ENCODE assay signal across 9 mouse cellular contexts in the genomic region with DNA sequence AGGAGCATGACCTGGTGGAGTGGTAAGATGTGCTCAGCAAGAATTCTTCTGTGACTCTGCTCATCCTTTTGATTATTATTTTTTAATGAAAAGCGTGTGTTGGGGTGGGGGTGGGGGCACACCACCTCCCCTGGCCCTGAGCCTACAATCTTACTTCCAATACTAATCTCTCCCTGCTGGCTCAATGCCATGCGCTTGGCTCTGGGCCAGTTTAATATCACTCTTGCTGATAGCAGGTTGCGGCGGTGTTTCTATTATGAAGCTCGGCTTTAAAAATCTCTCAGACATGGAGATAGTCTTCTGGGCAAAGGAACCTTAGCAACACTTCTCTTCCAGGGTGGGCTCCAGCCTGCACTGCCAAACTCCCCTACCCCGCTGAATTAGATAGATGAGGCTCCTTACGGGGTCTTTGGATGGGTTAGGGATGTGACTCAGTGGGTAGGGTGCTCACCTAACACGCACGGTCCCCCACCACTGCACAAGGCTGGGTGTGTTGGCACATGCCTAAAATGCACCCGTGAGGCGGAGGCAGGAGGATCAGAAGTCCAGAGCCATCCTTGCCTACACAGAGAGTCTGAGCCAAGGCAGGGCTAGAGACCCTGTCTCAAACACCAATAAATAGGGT.
A peak's percentile ranks its signal among the peaks of the same experiment; 100 is the strongest.
DNase-seq lines count a peak whose midpoint lies in the region; ATAC-seq and TF ChIP-seq lines count a peak whose summit lies in the region.
"Had no signal": no experiment of that assay in that cellular context is flagged by ENCODE, and none has a peak within 500 bp of the region (broad histone marks: within the 10 kb centered on the region; RNA-seq: fewer than 3 reads in every experiment).

No protein-coding gene starts in this region.

- no peak overlapping the region for H3K4me3 ChIP-seq in forebrain, embryonic 10.5 days
- no peak overlapping the region for H3K4me3 ChIP-seq in forebrain, embryonic 11.5 days (ENCODE audit: low read depth, low read length)
- H3K4me3 ChIP-seq in midbrain, embryonic 13.5 days (replicated peaks), result no peak overlapping the region
- no peak overlapping the region for H3K4me3 ChIP-seq in midbrain, embryonic 11.5 days (ENCODE audit: low read depth, low read length)
- no peak overlapping the region for H3K4me3 ChIP-seq in heart, embryonic 12.5 days
- H3K4me3 ChIP-seq in midbrain, postnatal 0 days (ENCODE audit: low read depth, low read length), result no peak overlapping the region

- TF ChIP-seq CTCF in midbrain, postnatal 0 days (IDR thresholded peaks at IDR 0.05), result no peak

- ATAC-seq in forebrain, embryonic 11.5 days (replicated peaks; ENCODE audit: low FRiP score), result no peak
- peak; percentile 63; the same call in 1 of the 2 replicates for ATAC-seq in midbrain, embryonic 13.5 days
- no peak for ATAC-seq in midbrain, embryonic 11.5 days (ENCODE audit: low FRiP score)
- ATAC-seq in heart, embryonic 12.5 days (ENCODE audit: insufficient number of reproducible peaks, low FRiP score), result peak; percentile 19; the same call in 1 of the 2 replicates
- no peak for ATAC-seq in midbrain, postnatal 0 days (ENCODE audit: low FRiP score)

- H3K4me2 ChIP-seq in forebrain, embryonic 11.5 days (ENCODE audit: low read depth, low read length, severe bottlenecking), result no peak overlapping the region
- no peak overlapping the region for H3K4me2 ChIP-seq in midbrain, embryonic 13.5 days (replicated peaks)
- H3K4me2 ChIP-seq in midbrain, embryonic 11.5 days, result no peak overlapping the region
- H3K4me2 ChIP-seq in heart, embryonic 12.5 days, result peak overlapping the region; percentile 26
- H3K4me2 ChIP-seq in midbrain, postnatal 0 days (ENCODE audit: low read depth, low read length, poor library complexity, severe bottlenecking), result no peak overlapping the region

- H3K4me1 ChIP-seq in forebrain, embryonic 10.5 days, result peaks cover 33% of the 10 kb centered on the region
- H3K4me1 ChIP-seq in forebrain, embryonic 11.5 days (replicated peaks; ENCODE audit: control insufficient read depth, insufficient read depth, low read length), result no peaks in the 10 kb centered on the region
- H3K4me1 ChIP-seq in midbrain, embryonic 13.5 days (replicated peaks), result peaks cover 18% of the 10 kb centered on the region
- no peaks in the 10 kb centered on the region for H3K4me1 ChIP-seq in midbrain, embryonic 11.5 days (ENCODE audit: control insufficient read depth, insufficient read depth, low read length)
- H3K4me1 ChIP-seq in heart, embryonic 12.5 days (replicated peaks), result peaks cover 45% of the 10 kb centered on the region
- no peaks in the 10 kb centered on the region for H3K4me1 ChIP-seq in midbrain, postnatal 0 days (ENCODE audit: insufficient read depth, low read length)

- peaks cover 6% of the 10 kb centered on the region for H3K27me3 ChIP-seq in forebrain, embryonic 10.5 days (ENCODE audit: poor library complexity, severe bottlenecking)
- no peaks in the 10 kb centered on the region for H3K27me3 ChIP-seq in forebrain, embryonic 11.5 days (ENCODE audit: control insufficient read depth, insufficient read depth, low read length)
- H3K27me3 ChIP-seq in midbrain, embryonic 13.5 days, result no peaks in the 10 kb centered on the region
- no peaks in the 10 kb centered on the region for H3K27me3 ChIP-seq in midbrain, embryonic 11.5 days (ENCODE audit: control insufficient read depth, insufficient read depth, low read length)
- H3K27me3 ChIP-seq in heart, embryonic 12.5 days (replicated peaks), result no peaks in the 10 kb centered on the region
- H3K27me3 ChIP-seq in midbrain, postnatal 0 days (ENCODE audit: insufficient read depth, low read length), result no peaks in the 10 kb centered on the region

- DNase-seq in forebrain, embryonic 10.5 days (ENCODE audit: extremely low spot score, low spot score), result no peak
- no peak for DNase-seq in forebrain, embryonic 11.5 days (ENCODE audit: low spot score)
- no peak for DNase-seq in midbrain, embryonic 11.5 days (ENCODE audit: low spot score, missing footprints)
- peak; percentile 76 for DNase-seq in midbrain, postnatal 0 days (ENCODE audit: low spot score)
- DNase-seq in frontal cortex, postnatal 36 days (ENCODE audit: low spot score in 2 of 2), result no peak
- DNase-seq in thymus, postnatal 25 days, result no peak

- H3K9me3 ChIP-seq in forebrain, embryonic 10.5 days, result peaks cover 11% of the 10 kb centered on the region; the same call in 1 of the 2 replicates
- peaks cover 4% of the 10 kb centered on the region; the same call in 1 of the 2 replicates for H3K9me3 ChIP-seq in forebrain, embryonic 11.5 days (ENCODE audit: control insufficient read depth, low read length)
- peaks cover 4% of the 10 kb centered on the region; the same call in 1 of the 2 replicates for H3K9me3 ChIP-seq in midbrain, embryonic 13.5 days
- 0 out of 2 replicates have a peak, but pooled peaks cover 3% of the 10 kb centered on the region for H3K9me3 ChIP-seq in midbrain, embryonic 11.5 days (ENCODE audit: control insufficient read depth, low read length)
- H3K9me3 ChIP-seq in heart, embryonic 12.5 days (replicated peaks), result peaks cover 7% of the 10 kb centered on the region; the same call in 1 of the 2 replicates
- H3K9me3 ChIP-seq in midbrain, postnatal 0 days (ENCODE audit: low read length), result 0 out of 2 replicates have a peak, but pooled peaks cover 2% of the 10 kb centered on the region

- no peak overlapping the region for H3K9ac ChIP-seq in forebrain, embryonic 11.5 days (ENCODE audit: low read length)
- no peak overlapping the region for H3K9ac ChIP-seq in midbrain, embryonic 13.5 days (replicated peaks)
- no peak overlapping the region for H3K9ac ChIP-seq in midbrain, embryonic 11.5 days (ENCODE audit: low read length)
- no peak overlapping the region for H3K9ac ChIP-seq in heart, embryonic 12.5 days
- no peak overlapping the region for H3K9ac ChIP-seq in midbrain, postnatal 0 days (replicated peaks; ENCODE audit: low read length, poor library complexity, severe bottlenecking)

- WGBS in forebrain, embryonic 10.5 days, result 95% methylated on average over 11 of the region's 11 CpGs
- 86% methylated on average over 11 of the region's 11 CpGs for WGBS in forebrain, embryonic 11.5 days
- 79% methylated on average over 11 of the region's 11 CpGs for WGBS in midbrain, embryonic 13.5 days
- 92% methylated on average over 11 of the region's 11 CpGs for WGBS in midbrain, embryonic 11.5 days
- 53% methylated on average over 11 of the region's 11 CpGs for WGBS in heart, embryonic 12.5 days
- 70% methylated on average over 11 of the region's 11 CpGs for WGBS in midbrain, postnatal 0 days

- peaks cover 16% of the 10 kb centered on the region for H3K36me3 ChIP-seq in forebrain, embryonic 10.5 days (replicated peaks)
- no peaks in the 10 kb centered on the region for H3K36me3 ChIP-seq in forebrain, embryonic 11.5 days (ENCODE audit: control insufficient read depth, insufficient read depth, low read length)
- H3K36me3 ChIP-seq in midbrain, embryonic 13.5 days, result peaks cover 4% of the 10 kb centered on the region; the same call in 1 of the 2 replicates
- H3K36me3 ChIP-seq in midbrain, embryonic 11.5 days (ENCODE audit: control insufficient read depth, insufficient read depth, low read length), result no peaks in the 10 kb centered on the region
- H3K36me3 ChIP-seq in heart, embryonic 12.5 days, result no peaks in the 10 kb centered on the region
- no peaks in the 10 kb centered on the region for H3K36me3 ChIP-seq in midbrain, postnatal 0 days (ENCODE audit: insufficient read depth, low read length)

- H3K27ac ChIP-seq in forebrain, embryonic 10.5 days, result 0 out of 2 replicates have a peak overlapping the region, but pooled peaks have one; percentile 25
- H3K27ac ChIP-seq in forebrain, embryonic 11.5 days (ENCODE audit: low read depth, low read length), result no peak overlapping the region
- H3K27ac ChIP-seq in midbrain, embryonic 13.5 days, result peak overlapping the region; percentile 67
- H3K27ac ChIP-seq in midbrain, embryonic 11.5 days (ENCODE audit: low read depth, low read length), result no peak overlapping the region
- 0 out of 2 replicates have a peak overlapping the region, but pooled peaks have one; percentile 13 for H3K27ac ChIP-seq in heart, embryonic 12.5 days (ENCODE audit: poor library complexity, severe bottlenecking)
- no peak overlapping the region for H3K27ac ChIP-seq in midbrain, postnatal 0 days (ENCODE audit: low read depth, low read length)
- H3K27ac ChIP-seq: macrophage had no signal

Comparison
In these comparisons a context has a peak if more than half of its experiments do, and no peak if none do; other contexts are left out.
1. H3K27ac ChIP-seq: peak in forebrain, embryonic 10.5 days (single experiment), midbrain, embryonic 13.5 days (single experiment) and heart, embryonic 12.5 days (single experiment); none in forebrain, embryonic 11.5 days (single experiment), midbrain, embryonic 11.5 days (single experiment) and midbrain, postnatal 0 days (single experiment).
2. ATAC-seq: peak in midbrain, embryonic 13.5 days (single experiment) and heart, embryonic 12.5 days (single experiment); none in forebrain, embryonic 11.5 days (single experiment), midbrain, embryonic 11.5 days (single experiment) and midbrain, postnatal 0 days (single experiment).